Mouse (Mus musculus) hindbrain, embryonic 11.5 days (tissue): ENCODE results near the gene Tdrd7. TPM values are rescaled to one million over a fixed set of nuclear protein-coding genes. Genes with fewer than 3 reads are reported as not detected.

Experiments
- ATAC-seq: fragments of 200-750 bp; cut with Nextera tagmentation; 2 replicates; pipeline ENCODE4 v1.8.0; 2017; ENCODE audit warnings: mild to moderate bottlenecking, moderate TSS enrichment, moderate library complexity; ENCODE audit not compliant: low FRiP score
- DNase-seq: peaks from one replicate; pipeline ENCODE4 v3.0.0-alpha.2; 2015; ENCODE audit warnings: low spot score
- H3K27ac ChIP-seq: fragments of 300-500 bp; sonication (generic); 2 replicates; pipeline ENCODE4 v1.5.1; 2014; ENCODE audit warnings: mild to moderate bottlenecking, low read depth, low read length
- H3K27me3 ChIP-seq: fragments of 300-500 bp; sonication (generic); 2 replicates; pipeline ENCODE4 v1.6.1; 2014; ENCODE audit warnings: mild to moderate bottlenecking, low read length, moderate library complexity, mixed read lengths; ENCODE audit not compliant: control insufficient read depth, insufficient read depth
- H3K36me3 ChIP-seq: fragments of 300-500 bp; sonication (generic); 2 replicates; pipeline ENCODE4 v1.6.1; 2014; ENCODE audit warnings: mild to moderate bottlenecking, low read length, moderate library complexity, mixed read lengths; ENCODE audit not compliant: control insufficient read depth, insufficient read depth
- H3K4me1 ChIP-seq: fragments of 300-500 bp; sonication (generic); replicated peaks from 2 replicates; pipeline ENCODE4 v1.6.1; 2014; ENCODE audit warnings: low read length, mixed read lengths; ENCODE audit not compliant: control insufficient read depth, insufficient read depth
- H3K4me2 ChIP-seq: fragments of 300-500 bp; sonication (generic); replicated peaks from 2 replicates; pipeline ENCODE4 v1.6.1; 2014; ENCODE audit warnings: mild to moderate bottlenecking, low read depth, low read length
- H3K4me3 ChIP-seq: fragments of 300-500 bp; sonication (generic); 2 replicates; pipeline ENCODE4 v1.5.1; 2014; ENCODE audit warnings: low read depth, low read length
- H3K9ac ChIP-seq: fragments of 300-500 bp; sonication (generic); 2 replicates; pipeline ENCODE4 v1.6.1; 2014; ENCODE audit warnings: low read depth, low read length
- H3K9me3 ChIP-seq: fragments of 300-500 bp; sonication (generic); 2 replicates; pipeline ENCODE4 v1.6.1; 2016; ENCODE audit warnings: low read length; ENCODE audit not compliant: control insufficient read depth
- WGBS: fragments of 180-500 bp; shearing (Covaris S2); extraction: QIAGEN DNeasy Blood & Tissue Kit; methylation state at CpG from one replicate; pipeline ENCODE4 v1.1.7; 2014; 5-methylcytosine and 5-hydroxymethylcytosine counted together
- polyA plus RNA-seq: library from polyadenylated mRNA; unstranded; fragments of >200 nt; fragmentation: Nextera tagmentation; extraction: Ambion mirVana; gene quantifications from 2 replicates; pipeline ENCODE4 v1.2.1, GENCODE M21; 2014

Gene Tdrd7
- polyA plus RNA-seq, 1 experiment from 2014 or later = 11.7 TPM

GRCm38 (mm10) chr4:45951830-45952229 lies 13.3 kb upstream of the Tdrd7 start:
- Histone ChIP-seq H3K27me3 (no peaks in the 10 kb centered on the region), H3K27ac (no peak overlapping the region), H3K9ac (no peak overlapping the region), H3K4me1 (no peaks in the 10 kb centered on the region), H3K9me3 (no peaks in the 10 kb centered on the region), H3K36me3 (no peaks in the 10 kb centered on the region), H3K4me2 (no peak overlapping the region), H3K4me3 (no peak overlapping the region)
- ATAC-seq (no peak), DNase-seq (no peak)
- WGBS = 96% methylated on average over 18 of the region's 18 CpGs

GRCm38 (mm10) chr4:45953025-45953919 lies 11.9 kb upstream of the Tdrd7 start:
- DNase-seq (no peak), ATAC-seq (no peak)
- no peak overlapping the region for H3K4me2 ChIP-seq
- H3K27ac ChIP-seq = no peak overlapping the region
- WGBS = 89% methylated on average over 23 of the region's 23 CpGs
- no peaks in the 10 kb centered on the region for H3K4me1 ChIP-seq
- no peaks in the 10 kb centered on the region for H3K36me3 ChIP-seq
- no peak overlapping the region for H3K9ac ChIP-seq
- H3K9me3 ChIP-seq = no peaks in the 10 kb centered on the region
- no peak overlapping the region for H3K4me3 ChIP-seq
- H3K27me3 ChIP-seq = no peaks in the 10 kb centered on the region

- Histone ChIP-seq H3K27ac (no peak overlapping the region), H3K9me3 (no peaks in the 10 kb centered on the region), H3K4me3 (no peak overlapping the region), H3K4me1 (no peaks in the 10 kb centered on the region), H3K9ac (no peak overlapping the region), H3K4me2 (no peak overlapping the region), H3K36me3 (no peaks in the 10 kb centered on the region), H3K27me3 (no peaks in the 10 kb centered on the region)
- DNase-seq (no peak), ATAC-seq (no peak)
- WGBS = 85% methylated on average over 4 of the region's 4 CpGs
These were observed 9.9 kb upstream of the Tdrd7 start for GRCm38 (mm10) chr4:45955235-45955634.

GRCm38 (mm10) chr4:45956131-45956530 lies 9.0 kb upstream of the Tdrd7 start:
- H3K27me3 ChIP-seq = no peaks in the 10 kb centered on the region
- no peaks in the 10 kb centered on the region for H3K9me3 ChIP-seq
- ATAC-seq (no peak), DNase-seq (no peak)
- H3K36me3 ChIP-seq = no peaks in the 10 kb centered on the region
- 97% methylated on average over 8 of the region's 8 CpGs for WGBS
- H3K4me2 ChIP-seq = no peak overlapping the region
- no peak overlapping the region for H3K9ac ChIP-seq
- no peak overlapping the region for H3K27ac ChIP-seq
- no peak overlapping the region for H3K4me3 ChIP-seq
- no peaks in the 10 kb centered on the region for H3K4me1 ChIP-seq

GRCm38 (mm10) chr4:45956706-45957105 lies 8.4 kb upstream of the Tdrd7 start:
- Histone ChIP-seq H3K9me3 (no peaks in the 10 kb centered on the region), H3K9ac (no peak overlapping the region), H3K27me3 (no peaks in the 10 kb centered on the region), H3K27ac (no peak overlapping the region), H3K36me3 (no peaks in the 10 kb centered on the region), H3K4me3 (no peak overlapping the region), H3K4me2 (no peak overlapping the region), H3K4me1 (no peaks in the 10 kb centered on the region)
- WGBS = 97% methylated on average over 4 of the region's 4 CpGs
- no peak for DNase-seq
- no peak for ATAC-seq

- Histone ChIP-seq H3K4me3 (no peak overlapping the region), H3K4me2 (no peak overlapping the region), H3K9me3 (no peaks in the 10 kb centered on the region), H3K36me3 (no peaks in the 10 kb centered on the region), H3K27ac (no peak overlapping the region), H3K4me1 (peaks cover 6% of the 10 kb centered on the region), H3K9ac (no peak overlapping the region), H3K27me3 (no peaks in the 10 kb centered on the region)
- ATAC-seq (no peak), DNase-seq (no peak)
- WGBS = 51% methylated on average over 13 of the region's 13 CpGs
These were observed 758 bp downstream of the Tdrd7 start for GRCm38 (mm10) chr4:45965737-45966447.

- Histone ChIP-seq H3K27me3 (no peaks in the 10 kb centered on the region), H3K36me3 (no peaks in the 10 kb centered on the region), H3K4me3 (no peak overlapping the region), H3K4me1 (peaks cover 6% of the 10 kb centered on the region), H3K27ac (no peak overlapping the region), H3K4me2 (no peak overlapping the region), H3K9ac (no peak overlapping the region), H3K9me3 (no peaks in the 10 kb centered on the region)
- WGBS = 24% methylated on average over 6 of the region's 6 CpGs
- ATAC-seq (no peak), DNase-seq (no peak)
These were observed 1.6 kb downstream of the Tdrd7 start for GRCm38 (mm10) chr4:45966716-45967115.

- no peak overlapping the region for H3K9ac ChIP-seq
- H3K4me2 ChIP-seq = no peak overlapping the region
- H3K36me3 ChIP-seq = no peaks in the 10 kb centered on the region
- DNase-seq (peak; percentile 41), ATAC-seq (no peak)
- H3K27me3 ChIP-seq = peaks cover 2% of the 10 kb centered on the region; the same call in 1 of the 2 replicates
- WGBS = 23% methylated on average over 9 of the region's 9 CpGs
- peaks cover 6% of the 10 kb centered on the region for H3K4me1 ChIP-seq
- no peak overlapping the region for H3K4me3 ChIP-seq
- H3K27ac ChIP-seq = no peak overlapping the region
- H3K9me3 ChIP-seq = no peaks in the 10 kb centered on the region
These were observed 2.6 kb downstream of the Tdrd7 start for GRCm38 (mm10) chr4:45967479-45968341.
